Mouse (Mus musculus) kidney, postnatal 0 days (tissue): ENCODE measurements around the gene C1qtnf1. TPM values are rescaled to one million over a fixed set of nuclear protein-coding genes. Genes with fewer than 3 reads are reported as not detected.
A peak's percentile ranks its signal among the peaks of the same experiment; 100 is the strongest.

Source experiments
- ATAC-seq: fragments of 200-750 bp; cut with Nextera tagmentation; replicated peaks from 2 replicates; pipeline ENCODE4 v1.8.0; 2017; ENCODE audit warnings: low read depth, moderate number of reproducible peaks, moderate TSS enrichment, moderate library complexity; ENCODE audit not compliant: low FRiP score
- DNase-seq: peaks from one replicate; pipeline ENCODE4 v3.0.0-alpha.2; 2016; ENCODE audit warnings: low spot score
- H3K27ac ChIP-seq: fragments of 300-500 bp; sonication (generic); 2 replicates; pipeline ENCODE4 v1.5.1; 2014; ENCODE audit warnings: mild to moderate bottlenecking
- H3K27me3 ChIP-seq: fragments of 300-500 bp; sonication (generic); 2 replicates; pipeline ENCODE4 v1.6.1; 2014; ENCODE audit warnings: low read length, mixed read lengths; ENCODE audit not compliant: insufficient read depth
- H3K36me3 ChIP-seq: fragments of 300-500 bp; sonication (generic); 2 replicates; pipeline ENCODE4 v1.6.1; 2014; ENCODE audit warnings: low read length, mixed read lengths; ENCODE audit not compliant: insufficient read depth
- H3K4me1 ChIP-seq: fragments of 300-500 bp; sonication (generic); replicated peaks from 2 replicates; pipeline ENCODE4 v1.6.1; 2014; ENCODE audit warnings: antibody characterized with exemption, low read length, mixed read lengths; ENCODE audit not compliant: insufficient read depth
- H3K4me2 ChIP-seq: fragments of 300-500 bp; sonication (generic); 2 replicates; pipeline ENCODE4 v1.6.1; 2014; ENCODE audit warnings: mild to moderate bottlenecking, low read length, moderate library complexity, mixed read lengths
- H3K4me3 ChIP-seq: fragments of 300-500 bp; sonication (generic); replicated peaks from 2 replicates; pipeline ENCODE4 v1.5.1; 2014; ENCODE audit warnings: low read depth, low read length
- H3K9ac ChIP-seq: fragments of 300-500 bp; sonication (generic); 2 replicates; pipeline ENCODE4 v1.6.1; 2014; ENCODE audit warnings: low read depth, low read length
- H3K9me3 ChIP-seq: fragments of 300-500 bp; sonication (generic); replicated peaks from 2 replicates; pipeline ENCODE4 v1.6.1; 2016; ENCODE audit warnings: low read length, inconsistent platforms, mixed read lengths
- CTCF ChIP-seq: IDR thresholded peaks from 2 replicates; pipeline ENCODE4 v1.5.1; 2016; ENCODE audit warnings: antibody characterized with exemption, low read depth, mild to moderate bottlenecking, moderate library complexity
- WGBS: fragments of 180-500 bp; shearing (Covaris S2); extraction: QIAGEN DNeasy Blood & Tissue Kit; methylation state at CpG from one replicate; pipeline ENCODE4 v1.1.7; 2014; 5-methylcytosine and 5-hydroxymethylcytosine counted together
- polyA plus RNA-seq: library from polyadenylated mRNA; unstranded; fragments of >200 nt; fragmentation: Nextera tagmentation; extraction: Ambion mirVana; gene quantifications from 2 replicates; pipeline ENCODE4 v1.2.1, GENCODE M21; 2015

The C1qtnf1 gene
- polyA plus RNA-seq, 1 experiment from 2014 or later, result 15.0 TPM

DNA sequence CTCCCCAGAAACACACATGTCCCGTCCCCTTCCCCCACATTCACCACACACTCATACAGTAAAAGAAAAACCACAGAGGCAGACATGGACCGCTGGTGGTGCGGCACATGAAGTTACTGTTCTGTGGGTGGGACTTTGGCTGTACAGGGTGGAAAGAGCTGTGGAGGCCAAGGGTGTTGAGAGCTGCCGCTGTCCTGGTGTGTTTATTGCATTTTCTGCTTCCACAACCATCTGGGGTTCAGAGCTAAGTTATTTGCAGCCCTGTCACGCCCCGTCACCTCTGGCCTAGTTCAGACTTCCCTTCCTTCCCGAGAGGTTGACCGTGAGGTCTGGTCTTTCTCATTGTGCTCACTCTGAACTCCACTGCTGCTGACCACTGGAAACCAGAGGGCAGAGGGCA is 31.0 kb downstream of the C1qtnf1 start:
- Histone ChIP-seq H3K27me3 (no peaks in the 10 kb centered on the region), H3K27ac (peak overlapping the region; percentile 47), H3K4me3 (no peak overlapping the region), H3K9ac (no peak overlapping the region), H3K9me3 (no peaks in the 10 kb centered on the region), H3K36me3 (no peaks in the 10 kb centered on the region), H3K4me1 (no peaks in the 10 kb centered on the region), H3K4me2 (no peak overlapping the region)
- no peak for TF ChIP-seq CTCF
- ATAC-seq (peak; percentile 80), DNase-seq (peak; percentile 75)
- WGBS, result 6% methylated on average over 8 of the region's 8 CpGs

GRCm38 (mm10) chr11:118459536-118459935 is 31.5 kb downstream of the C1qtnf1 start:
- H3K4me2 ChIP-seq, result no peak overlapping the region
- DNase-seq, result peak; percentile 30
- H3K27me3 ChIP-seq, result no peaks in the 10 kb centered on the region
- H3K36me3 ChIP-seq, result no peaks in the 10 kb centered on the region
- 75% methylated on average over 4 of the region's 4 CpGs for WGBS
- H3K9ac ChIP-seq, result no peak overlapping the region
- H3K9me3 ChIP-seq, result no peaks in the 10 kb centered on the region
- no peak overlapping the region for H3K4me3 ChIP-seq
- no peaks in the 10 kb centered on the region for H3K4me1 ChIP-seq
- peak overlapping the region; percentile 47 for H3K27ac ChIP-seq
- ATAC-seq, result peak; percentile 27; the same call in 1 of the 2 replicates
- no peak for TF ChIP-seq CTCF

DNA sequence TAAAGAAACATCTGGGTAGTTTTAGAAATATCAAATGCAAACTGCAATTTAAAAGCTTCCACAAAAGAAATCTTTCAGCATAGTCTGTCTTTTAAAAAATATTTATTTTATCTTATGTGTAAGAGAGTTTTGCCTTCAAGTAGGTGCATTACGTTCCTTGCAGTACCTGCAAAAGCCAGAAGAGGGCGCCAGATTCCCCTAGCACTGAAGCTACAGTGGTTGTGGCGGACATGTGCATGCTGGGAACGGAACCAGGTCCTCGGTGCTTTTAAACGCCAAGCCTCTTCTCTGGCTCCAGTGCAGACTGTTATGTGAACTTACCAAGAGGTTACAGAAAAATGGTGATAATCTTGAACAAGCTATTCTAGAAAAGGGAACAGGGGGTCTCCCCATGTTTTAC is 32.3 kb downstream of the C1qtnf1 start:
- ATAC-seq, result no peak
- no peak overlapping the region for H3K27ac ChIP-seq
- no peaks in the 10 kb centered on the region for H3K27me3 ChIP-seq
- no peak overlapping the region for H3K4me2 ChIP-seq
- H3K4me1 ChIP-seq, result no peaks in the 10 kb centered on the region
- H3K36me3 ChIP-seq, result no peaks in the 10 kb centered on the region
- no peak overlapping the region for H3K9ac ChIP-seq
- peak; percentile 65 for TF ChIP-seq CTCF
- no peak for DNase-seq
- 74% methylated on average over 6 of the region's 6 CpGs for WGBS
- no peaks in the 10 kb centered on the region for H3K9me3 ChIP-seq
- H3K4me3 ChIP-seq, result no peak overlapping the region

GRCm38 (mm10) chr11:118467441-118468035 is 39.5 kb downstream of the C1qtnf1 start:
- DNase-seq (no peak), ATAC-seq (0 out of 2 replicates have a peak, but pooled peaks have one; percentile 10)
- Histone ChIP-seq H3K9me3 (no peaks in the 10 kb centered on the region), H3K4me3 (no peak overlapping the region), H3K36me3 (no peaks in the 10 kb centered on the region), H3K27me3 (no peaks in the 10 kb centered on the region), H3K4me1 (no peaks in the 10 kb centered on the region), H3K27ac (no peak overlapping the region), H3K4me2 (no peak overlapping the region), H3K9ac (no peak overlapping the region)
- 59% methylated on average over 11 of the region's 11 CpGs for whole genome bisulfite sequencing
- TF ChIP-seq CTCF, result no peak

DNA sequence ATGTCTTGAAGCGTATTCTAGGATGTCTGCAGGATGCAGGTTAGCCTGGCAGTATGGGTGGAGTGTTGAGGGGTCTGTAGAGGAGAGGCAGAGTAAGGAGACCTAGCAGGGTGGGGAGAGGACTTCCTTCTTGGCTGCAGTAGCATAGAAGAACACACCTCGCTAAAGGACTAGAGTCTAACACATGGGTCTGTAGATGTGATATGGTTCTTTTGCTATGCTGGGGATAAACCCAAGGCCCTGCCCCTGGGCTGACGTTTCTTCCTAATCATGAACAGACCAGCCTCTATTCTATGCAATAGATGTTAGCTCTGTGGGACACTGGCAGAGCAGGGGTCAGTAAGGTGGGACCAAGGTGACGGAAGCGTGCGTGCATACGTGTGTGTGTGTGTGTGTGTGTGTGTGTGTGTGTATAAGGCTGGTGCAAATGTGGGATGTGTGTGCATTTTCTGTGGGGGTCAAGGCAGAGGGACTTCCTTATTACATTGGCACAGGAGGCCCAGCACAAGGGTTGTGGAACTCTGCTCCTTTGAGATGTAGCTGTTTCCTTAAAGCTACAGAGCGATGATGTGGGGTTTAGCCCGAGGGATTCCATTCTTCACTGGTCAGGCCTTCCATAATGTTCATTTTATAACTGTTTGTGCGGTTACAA is 41.6 kb downstream of the C1qtnf1 start:
- no peak for TF ChIP-seq CTCF
- ATAC-seq (no peak), DNase-seq (no peak)
- no peak overlapping the region for H3K4me2 ChIP-seq
- no peak overlapping the region for H3K4me3 ChIP-seq
- no peaks in the 10 kb centered on the region for H3K36me3 ChIP-seq
- H3K27me3 ChIP-seq, result no peaks in the 10 kb centered on the region
- no peak overlapping the region for H3K9ac ChIP-seq
- H3K9me3 ChIP-seq, result no peaks in the 10 kb centered on the region
- 78% methylated on average over 10 of the region's 10 CpGs for WGBS
- peak overlapping the region; percentile 52; the same call in 1 of the 2 replicates for H3K27ac ChIP-seq
- no peaks in the 10 kb centered on the region for H3K4me1 ChIP-seq

DNA sequence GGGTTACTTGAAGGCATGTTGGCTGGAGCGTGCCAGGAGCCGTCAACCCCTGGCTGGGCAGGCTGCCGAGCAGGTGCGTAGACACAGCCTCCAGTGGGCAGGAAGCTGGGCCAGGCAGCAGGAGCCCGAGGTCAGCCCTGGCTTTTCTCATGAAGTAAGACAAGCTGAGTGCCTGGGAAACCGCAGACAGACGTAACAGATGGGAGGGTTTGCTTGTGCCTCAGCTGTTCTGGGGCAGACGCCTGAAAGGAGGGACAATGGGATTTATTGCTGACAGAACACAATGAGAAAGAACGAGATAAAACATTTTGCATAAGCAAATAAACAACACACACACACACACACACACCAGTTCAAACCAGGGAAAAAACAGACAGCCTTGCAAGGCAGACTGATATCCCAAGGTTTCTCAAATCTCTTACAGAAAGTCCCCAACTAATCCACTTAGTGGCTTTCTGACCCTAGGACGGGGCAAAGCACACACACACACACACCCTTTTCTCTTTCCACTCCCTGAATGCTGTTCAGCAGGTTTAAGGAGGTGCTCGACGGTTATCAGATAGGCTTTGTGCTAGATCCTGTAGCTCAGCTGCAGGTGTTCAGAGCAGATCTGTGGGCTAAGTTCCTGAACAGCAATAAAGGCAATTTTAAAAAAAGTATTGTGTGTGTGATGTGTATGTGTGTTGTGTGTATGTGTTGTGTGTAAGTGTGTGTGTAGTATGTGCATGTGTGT is 42.4 kb downstream of the C1qtnf1 start:
- H3K27ac ChIP-seq, result peak overlapping the region; percentile 52; the same call in 1 of the 2 replicates
- ATAC-seq (peak; percentile 29; the same call in 1 of the 2 replicates), DNase-seq (peak; percentile 37)
- H3K36me3 ChIP-seq, result no peaks in the 10 kb centered on the region
- H3K27me3 ChIP-seq, result no peaks in the 10 kb centered on the region
- no peak for TF ChIP-seq CTCF
- H3K9me3 ChIP-seq, result no peaks in the 10 kb centered on the region
- 12% methylated on average over 12 of the region's 12 CpGs for WGBS
- no peak overlapping the region for H3K9ac ChIP-seq
- no peaks in the 10 kb centered on the region for H3K4me1 ChIP-seq
- no peak overlapping the region for H3K4me3 ChIP-seq
- no peak overlapping the region for H3K4me2 ChIP-seq
